8 mouse cellular contexts compared by ENCODE assay signal in genomic region chr5:146567054-146567453, GRCm38 (mm10). TPM values are rescaled to one million over a fixed set of nuclear protein-coding genes. Genes with fewer than 3 reads are reported as not detected.
DNase-seq lines count a peak whose midpoint lies in the region.

No protein-coding gene starts in this region.

- intact Hi-C loops in heart, postnatal 25 days (cut with DNase I), result no loop called here

- H3K4me1 ChIP-seq in limb, embryonic 10.5 days, result no peaks in the 10 kb centered on the region

- DNase-seq in heart, adult 11 months, result peak; percentile 60
- no peak for DNase-seq in heart, postnatal 25 days (ENCODE audit: low spot score)
- DNase-seq in right cerebral cortex, postnatal 14 days, result peak; percentile 27
- no peak for DNase-seq in right cerebral cortex, adult 2 months (ENCODE audit: low spot score in 2 of 2)
- peak; percentile 61 for DNase-seq in limb, embryonic 10.5 days (ENCODE audit: low spot score)
- DNase-seq in thymus, postnatal 36 days, result peak; percentile 23 to 32
- no peak for DNase-seq in adrenal gland, adult 8-10 months
- DNase-seq in ovary, postnatal 10 days (ENCODE audit: low spot score), result no peak

- H3K36me3 ChIP-seq in limb, embryonic 10.5 days, result no peaks in the 10 kb centered on the region

- H3K4me3 ChIP-seq in limb, embryonic 10.5 days, result no peak overlapping the region

- H3K9me3 ChIP-seq in limb, embryonic 10.5 days (replicated peaks), result no peaks in the 10 kb centered on the region

- H3K27me3 ChIP-seq in limb, embryonic 10.5 days (ENCODE audit: low read depth, poor library complexity, severe bottlenecking), result no peaks in the 10 kb centered on the region

- H3K27ac ChIP-seq in limb, embryonic 10.5 days, result no peak overlapping the region

- WGBS in limb, embryonic 10.5 days, result 66% methylated on average over 4 of the region's 4 CpGs

RNA-seq across cellular contexts. Expression of gene Gm3415, which starts 11.1 kb away (rescaled TPM):
- total RNA-seq in heart, postnatal 25 days (2021), result not detected
- polyA plus RNA-seq in limb, embryonic 10.5 days (2016; fragmentation: Nextera tagmentation; extraction: Ambion mirVana), result not detected in 2 replicates
- not detected for total RNA-seq in adrenal gland, adult 8-10 months (2022)

RNA-seq across cellular contexts. Expression of gene Gpr12, which starts 18.0 kb away (rescaled TPM):
- total RNA-seq in heart, postnatal 25 days (2021), result under 1 TPM in 1 of 2 experiments, not detected in 1; 0.11 TPM
- polyA plus RNA-seq in limb, embryonic 10.5 days (2016; fragmentation: Nextera tagmentation; extraction: Ambion mirVana), result 0.69 and 0.80 TPM in 2 replicates
- total RNA-seq in adrenal gland, adult 8-10 months (2022), result under 1 TPM in 1 of 4 experiments, not detected in 3; 0.32 TPM

RNA-seq across cellular contexts. Expression of gene Gm3409, which starts 29.6 kb away (rescaled TPM):
- not detected for total RNA-seq in heart, postnatal 25 days (2021)
- polyA plus RNA-seq in limb, embryonic 10.5 days (2016; fragmentation: Nextera tagmentation; extraction: Ambion mirVana), result not detected in 2 replicates
- total RNA-seq in adrenal gland, adult 8-10 months (2022), result not detected

RNA-seq across cellular contexts. Expression of gene Gm3404, which starts 41.5 kb away (rescaled TPM):
- total RNA-seq in heart, postnatal 25 days (2021), result not detected
- not detected in 2 replicates for polyA plus RNA-seq in limb, embryonic 10.5 days (2016; fragmentation: Nextera tagmentation; extraction: Ambion mirVana)
- total RNA-seq in adrenal gland, adult 8-10 months (2022), result not detected

RNA-seq across cellular contexts. Expression of gene Gm3402, which starts 53.1 kb away (rescaled TPM):
- total RNA-seq in heart, postnatal 25 days (2021), result not detected
- not detected in 2 replicates for polyA plus RNA-seq in limb, embryonic 10.5 days (2016; fragmentation: Nextera tagmentation; extraction: Ambion mirVana)
- not detected for total RNA-seq in adrenal gland, adult 8-10 months (2022)

Comparison
In these comparisons a context has a peak if more than half of its experiments do, and no peak if none do; other contexts are left out.
1. DNase-seq: peak in heart, adult 11 months (single experiment), right cerebral cortex, postnatal 14 days (single experiment), limb, embryonic 10.5 days (single experiment) and thymus, postnatal 36 days (2 of 2); none in heart, postnatal 25 days (single experiment), right cerebral cortex, adult 2 months (0 of 2), adrenal gland, adult 8-10 months (single experiment) and ovary, postnatal 10 days (single experiment).